Mouse (Mus musculus) hematopoietic multipotent progenitor cell, adult 10-12 weeks (in vitro differentiated cells): ENCODE data around the gene Dohh. TPM values are rescaled to one million over a fixed set of nuclear protein-coding genes. Genes with fewer than 3 reads are reported as not detected.

Experiments
- polyA plus RNA-seq: library from polyadenylated mRNA; stranded (reverse); fragments of >175 nt; gene quantifications from 2 replicates; pipeline ENCODE4 v1.2.3, GENCODE M21; 2012; ENCODE audit warnings: low replicate concordance

The Dohh gene
- 76.4 and 107 TPM in 2 replicates for polyA plus RNA-seq

DNA sequence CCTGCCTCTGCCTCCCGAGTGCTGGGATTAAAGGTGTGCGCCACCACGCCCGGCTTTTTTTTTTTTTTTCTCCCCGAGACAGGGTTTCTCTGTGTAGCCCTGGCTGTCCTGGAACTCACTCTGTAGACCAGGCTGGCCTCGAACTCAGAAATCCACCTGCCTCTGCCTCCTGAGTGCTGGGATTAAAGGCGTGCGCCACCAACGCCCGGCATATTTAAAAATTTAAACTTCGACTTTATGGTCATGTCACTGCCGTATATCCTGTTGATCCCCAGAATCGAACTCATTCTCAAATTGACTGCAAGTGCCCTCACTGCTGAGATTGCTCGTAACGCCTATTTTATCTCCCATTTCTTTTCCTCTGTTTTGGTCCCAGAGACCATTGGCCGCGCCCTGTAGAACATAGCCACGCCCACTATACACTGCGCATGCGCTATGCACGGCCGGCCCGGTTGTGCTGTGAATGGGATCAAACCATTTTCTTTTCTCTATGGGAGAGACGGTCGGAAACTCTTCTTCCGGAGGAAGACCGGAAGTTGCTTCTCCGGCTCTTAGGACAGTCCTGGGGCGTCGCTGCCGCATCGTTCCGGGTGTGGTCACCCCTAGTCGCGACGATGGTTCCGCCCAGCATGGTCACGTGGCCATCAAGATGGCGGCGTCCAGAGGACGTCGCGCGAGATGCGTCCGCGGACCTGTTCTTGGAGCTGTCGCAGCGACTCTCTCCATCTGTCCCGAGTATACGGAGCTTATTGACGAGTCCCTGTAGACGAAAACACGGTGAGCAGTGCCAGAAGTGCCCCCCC lies at the start of gene Dohh, which contains the start of gene Gm48551:
TSS of gene Dohh (plus strand) at position 627 of the 803 bp plus-strand sequence.
TSS of gene Gm48551 (plus strand) at position 665 of the 803 bp plus-strand sequence.

DNA sequence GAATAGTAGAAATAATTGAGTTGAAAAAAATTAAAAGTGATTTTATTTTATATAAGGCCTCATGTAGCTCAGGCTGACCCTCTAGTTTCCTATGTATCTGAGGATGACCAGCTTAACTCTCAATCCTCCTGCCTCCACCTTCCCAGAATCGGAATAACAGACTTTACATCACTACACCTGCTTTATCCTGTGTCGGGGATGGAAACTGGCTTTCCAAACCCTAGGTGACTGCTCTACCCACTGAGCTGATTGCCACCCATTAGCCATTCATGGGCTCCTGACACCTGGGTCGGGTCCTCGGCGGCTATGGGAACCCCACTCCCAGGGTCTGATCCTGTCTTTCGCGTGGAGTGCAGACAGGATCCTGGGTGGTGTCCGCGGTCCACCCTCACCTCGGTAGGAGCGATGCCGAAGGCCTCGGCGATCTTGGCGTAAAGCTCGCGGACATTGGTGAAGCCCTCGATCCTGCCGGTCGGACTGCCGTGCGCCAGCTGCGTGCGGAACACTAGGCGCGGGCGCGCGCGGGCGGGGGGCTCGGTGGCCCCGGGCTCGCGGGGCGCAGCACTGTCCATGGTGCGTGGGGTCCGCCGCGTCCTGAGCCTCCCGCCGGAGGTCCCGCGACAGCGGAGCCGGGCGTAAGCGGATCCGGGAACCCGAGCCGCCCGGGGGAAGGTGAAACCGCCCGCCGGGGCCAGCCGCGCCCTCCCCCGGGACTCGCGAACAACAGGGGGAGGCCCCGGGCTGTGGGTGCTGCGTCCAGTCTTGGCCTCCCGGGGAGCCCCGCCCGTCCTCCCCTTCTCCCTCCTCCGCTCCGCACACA lies 41.3 kb upstream of the Dohh start, which contains the start of gene Gipc3:
TSS of gene Gipc3 (minus strand) at position 581 of the 820 bp plus-strand sequence.

DNA sequence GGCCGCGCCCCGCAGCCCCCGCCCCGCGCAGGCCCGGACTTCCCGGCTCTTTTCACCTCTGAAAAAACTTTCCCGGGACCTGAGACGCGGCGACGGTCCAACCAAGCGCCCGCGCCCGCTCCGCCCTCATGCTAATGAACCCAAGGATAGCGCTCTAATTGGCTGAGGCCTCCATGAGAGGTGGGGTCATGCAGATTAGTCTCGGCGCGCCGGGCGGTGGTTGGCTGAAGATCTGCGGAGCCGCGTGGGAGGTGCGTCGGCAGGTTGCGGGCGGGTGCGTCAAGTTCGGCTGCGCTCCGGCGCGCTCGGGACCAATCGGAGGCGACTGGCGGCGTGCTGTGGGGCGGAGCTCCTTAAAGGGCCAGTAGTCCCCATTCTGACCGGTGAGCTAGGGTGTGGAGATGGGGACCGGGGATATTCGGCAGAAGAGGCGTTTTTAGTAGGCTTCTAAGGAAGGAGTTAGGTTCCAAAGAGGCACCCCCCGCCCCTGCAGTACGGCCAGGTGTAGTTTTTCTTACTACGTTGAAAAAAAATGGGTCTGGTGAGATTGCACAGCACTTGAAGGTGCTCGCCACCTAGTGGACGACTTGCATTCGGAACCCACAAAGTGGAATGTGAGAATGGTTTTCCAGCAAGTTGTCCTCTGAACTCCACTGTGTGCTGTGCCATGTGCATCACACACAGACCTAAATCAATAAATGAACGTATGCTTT lies 33.7 kb upstream of the Dohh start, which contains the start of gene Hmg20b:
TSS of gene Hmg20b (minus strand) at position 130 of the 713 bp plus-strand sequence.

DNA sequence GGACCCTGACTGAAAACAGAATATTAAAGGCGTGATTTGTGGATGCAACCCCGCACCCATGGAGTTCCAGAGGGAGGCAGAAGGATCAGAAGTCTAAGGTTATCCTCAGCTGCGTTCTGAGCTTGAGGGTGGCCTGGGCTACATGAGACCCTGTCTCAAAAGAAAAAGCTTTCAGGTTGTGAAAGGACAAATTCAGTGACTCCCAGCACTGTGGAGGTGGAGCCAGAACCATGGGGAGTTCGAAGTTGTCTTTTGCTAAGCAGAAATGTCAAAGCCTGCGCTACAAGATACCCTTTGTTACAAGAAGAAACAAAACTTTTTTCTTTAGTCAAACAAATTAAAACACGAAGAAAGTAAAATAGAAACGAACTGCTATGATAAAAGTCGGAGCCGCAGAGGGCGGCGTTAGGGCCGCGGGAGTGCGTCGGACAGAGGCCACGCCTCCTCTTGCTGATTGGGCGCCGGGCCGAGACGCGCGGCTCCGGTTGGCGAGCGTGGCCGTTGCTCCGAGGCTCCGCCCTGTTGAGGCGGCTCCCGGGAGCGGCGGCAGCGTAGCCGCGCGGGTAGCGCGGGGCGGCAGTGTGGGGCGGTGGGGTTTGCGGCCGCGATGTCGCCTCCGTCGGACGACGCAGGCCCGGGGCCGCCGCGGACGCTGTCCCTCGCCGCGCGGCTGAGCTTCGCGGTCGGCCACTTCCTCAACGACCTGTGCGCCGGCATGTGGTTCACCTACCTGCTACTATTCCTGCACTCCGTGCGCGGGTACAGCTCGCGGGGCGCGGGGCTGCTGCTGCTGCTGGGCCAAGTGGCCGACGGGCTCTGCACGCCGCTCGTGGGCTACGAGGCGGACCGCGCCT lies 27.0 kb upstream of the Dohh start, which contains the start of gene Mfsd12:
TSS of gene Mfsd12 (plus strand) at position 501 of the 854 bp plus-strand sequence.

DNA sequence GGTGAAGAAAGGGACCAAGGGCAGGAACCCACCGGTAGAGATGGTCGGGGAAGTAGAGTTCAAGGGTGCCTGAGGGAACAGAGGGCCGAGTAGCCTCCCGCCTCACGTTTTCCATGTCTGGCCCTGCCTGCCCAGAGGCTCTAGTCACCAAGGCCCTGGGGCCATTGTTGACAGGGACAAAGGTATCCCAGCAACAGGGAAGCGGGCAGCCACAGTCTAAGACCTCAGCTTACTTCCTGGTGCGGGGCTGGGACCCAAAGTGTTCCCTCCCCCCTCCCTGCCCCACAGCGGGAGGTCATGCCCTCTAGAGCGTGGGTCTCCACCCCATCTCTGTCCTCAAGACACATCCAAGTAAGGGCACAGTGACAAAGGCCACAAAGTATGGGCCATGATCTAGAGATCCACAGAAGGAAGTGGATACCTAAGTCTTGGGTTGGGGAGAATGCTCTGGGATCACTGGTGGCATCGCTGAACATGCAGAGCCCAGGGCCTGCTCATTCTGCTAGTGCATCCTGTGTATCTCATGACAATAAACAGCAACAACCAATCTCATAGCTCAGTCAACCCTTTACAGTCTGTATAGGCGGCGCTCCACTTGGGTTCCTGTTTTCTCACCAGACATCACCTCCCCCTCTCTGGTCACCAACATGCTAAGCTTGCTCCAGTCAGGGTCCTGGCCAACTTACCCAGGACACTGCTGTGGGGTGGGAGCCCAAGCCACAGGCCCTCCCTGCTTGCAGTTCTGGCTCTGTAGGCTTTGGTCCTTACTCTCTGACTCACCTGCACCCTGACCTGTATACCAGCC lies 18.4 kb upstream of the Dohh start, which contains the start of gene 4930404N11Rik:
TSS of gene 4930404N11Rik (minus strand) at position 145 of the 805 bp plus-strand sequence.

DNA sequence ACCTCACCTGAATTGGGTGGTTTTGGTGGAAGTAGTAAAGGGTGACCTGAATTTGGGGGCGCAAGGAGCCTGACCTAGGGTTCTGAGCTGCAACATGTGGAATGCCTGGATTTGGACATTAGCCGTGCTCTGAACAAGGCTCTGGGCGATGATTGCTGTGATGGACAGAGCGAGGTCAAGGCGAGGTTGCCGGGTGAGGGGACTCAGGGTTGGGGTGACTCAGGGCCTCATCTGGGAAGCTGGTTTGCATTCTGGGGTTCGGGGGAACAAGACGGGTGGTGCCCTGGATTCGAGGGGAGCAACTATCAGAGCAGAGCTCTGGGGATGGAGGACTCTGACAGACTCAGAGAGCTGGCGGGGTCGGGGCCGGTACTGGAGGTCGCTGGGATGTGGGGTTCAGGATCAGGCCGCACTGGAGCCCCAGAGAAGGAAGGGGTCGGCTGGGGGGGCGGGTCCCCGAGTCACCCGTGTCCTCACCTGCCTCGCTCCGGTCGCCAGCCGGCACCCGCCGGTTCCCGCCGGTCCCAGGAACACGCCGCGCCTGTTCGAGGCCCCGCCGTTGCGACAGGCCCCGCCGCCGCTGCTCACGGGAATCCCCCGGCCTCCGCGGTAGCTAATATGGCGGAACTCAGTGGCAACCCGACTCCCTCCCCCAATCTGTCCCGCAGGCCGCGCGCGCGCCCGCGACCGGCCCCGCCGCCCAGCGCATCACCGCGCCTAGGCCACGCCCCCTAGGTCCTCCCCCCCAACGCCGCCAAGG lies 6.3 kb upstream of the Dohh start, which contains the start of gene Fzr1:
TSS of gene Fzr1 (minus strand) at position 724 of the 760 bp plus-strand sequence.

DNA sequence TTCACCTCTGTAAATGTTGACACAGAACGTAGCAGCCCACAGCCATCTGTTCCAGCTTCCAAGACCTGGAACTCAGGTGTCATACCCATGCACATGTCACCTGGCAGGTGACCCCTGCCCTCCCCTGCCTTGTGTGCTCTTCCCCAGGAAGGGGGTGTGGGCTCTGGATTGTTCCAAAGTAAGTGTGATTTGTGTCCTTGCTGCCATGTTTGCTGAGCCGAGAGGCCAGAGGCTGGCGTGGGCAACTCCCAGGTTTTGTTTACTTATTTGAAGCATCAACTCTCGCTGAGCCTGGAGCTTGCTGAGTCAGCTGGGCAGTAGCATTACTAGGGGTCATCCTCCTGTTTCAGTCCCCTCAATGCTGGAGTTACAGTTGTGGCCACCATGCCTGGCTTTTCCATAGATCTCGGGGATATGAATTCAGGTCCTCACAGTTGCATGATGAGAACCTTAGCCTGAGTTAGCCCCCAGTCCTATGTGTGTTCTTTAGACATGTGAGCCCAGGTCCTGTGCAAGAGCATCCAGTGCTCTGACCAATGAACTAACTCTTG lies 4.4 kb downstream of the Dohh start, which contains the start of gene Gm48552:
TSS of gene Gm48552 (plus strand) at position 501 of the 551 bp plus-strand sequence.

DNA sequence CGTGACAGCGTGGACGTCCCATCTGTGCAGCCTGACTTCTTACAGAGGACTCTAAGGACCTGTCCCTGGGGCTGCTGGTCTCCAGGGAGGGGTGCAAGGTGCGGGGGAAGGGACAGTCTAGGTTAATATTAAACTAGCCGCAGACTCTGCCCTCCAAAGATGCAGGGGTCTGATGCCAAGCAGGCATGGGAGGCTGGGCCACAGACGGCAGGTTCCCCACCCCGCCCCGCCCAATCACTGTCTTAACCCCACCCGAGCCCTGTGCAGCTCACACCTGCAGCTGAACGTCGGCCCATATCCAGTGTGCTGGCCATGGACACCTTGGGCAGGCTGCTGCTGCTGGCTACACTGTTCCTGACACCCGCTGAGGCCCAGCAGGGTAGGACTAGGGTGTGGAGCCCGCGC lies 8.6 kb downstream of the Dohh start, which contains the start of gene Smim24:
TSS of gene Smim24 (plus strand) at position 271 of the 405 bp plus-strand sequence.

Other genes starting within 250 kb of the Dohh start
- gene Zbtb7a, start 249.2 kb upstream of the Dohh start, polyA plus RNA-seq: 198 and 333 TPM in 2 replicates
- gene Pias4, start 216.5 kb upstream of the Dohh start, polyA plus RNA-seq: 72.6 and 164 TPM in 2 replicates
- 495 and 2,413 TPM in 2 replicates for gene Eef2, start 207.8 kb upstream of the Dohh start, polyA plus RNA-seq
- gene Dapk3, start 201.4 kb upstream of the Dohh start, polyA plus RNA-seq: 53.4 and 152 TPM in 2 replicates
- gene 4930442H23Rik, start 200.6 kb upstream of the Dohh start, polyA plus RNA-seq: 0.09 TPM in 1 of 2 replicates, not detected in the other
- not detected in 2 replicates for gene Nmrk2, start 182.4 kb upstream of the Dohh start, polyA plus RNA-seq
- 0.53 and 0.94 TPM in 2 replicates for gene Atcay, start 153.6 kb upstream of the Dohh start, polyA plus RNA-seq
- gene Zfr2, start 151.3 kb upstream of the Dohh start, polyA plus RNA-seq: 4.0 and 8.6 TPM in 2 replicates
- gene Matk, start 131.5 kb upstream of the Dohh start, polyA plus RNA-seq: 31.4 and 107 TPM in 2 replicates
- gene Mrpl54, start 117.5 kb upstream of the Dohh start, polyA plus RNA-seq: 314 and 329 TPM in 2 replicates
- 70.4 and 133 TPM in 2 replicates for gene Apba3, start 117.5 kb upstream of the Dohh start, polyA plus RNA-seq
- 15.0 and 35.0 TPM in 2 replicates for gene Tjp3, start 92.8 kb upstream of the Dohh start, polyA plus RNA-seq
- gene Pip5k1c, start 91.5 kb upstream of the Dohh start, polyA plus RNA-seq: 245 and 665 TPM in 2 replicates
- gene Cactin, start 63.3 kb upstream of the Dohh start, polyA plus RNA-seq: 60.3 and 77.6 TPM in 2 replicates
- gene Tbxa2r, start 55.7 kb upstream of the Dohh start, polyA plus RNA-seq: 29.6 and 30.6 TPM in 2 replicates
- 3.1 and 6.9 TPM in 2 replicates for gene Gipc3, start 41.2 kb upstream of the Dohh start, polyA plus RNA-seq
- 184 and 481 TPM in 2 replicates for gene Hmg20b, start 33.9 kb upstream of the Dohh start, polyA plus RNA-seq
- 20.8 and 31.1 TPM in 2 replicates for gene Mfsd12, start 26.9 kb upstream of the Dohh start, polyA plus RNA-seq
- gene 4930404N11Rik, start 18.6 kb upstream of the Dohh start, polyA plus RNA-seq: 11.6 and 18.6 TPM in 2 replicates
- 48.1 and 72.7 TPM in 2 replicates for gene Fzr1, start 5.9 kb upstream of the Dohh start, polyA plus RNA-seq
- 1.2 and 4.2 TPM in 2 replicates for gene Gm48551, start within 50 bp of the Dohh start, polyA plus RNA-seq
- gene Gm48552, start 4.6 kb downstream of the Dohh start, polyA plus RNA-seq: 8.9 and 18.4 TPM in 2 replicates
- gene Smim24, start 8.6 kb downstream of the Dohh start, polyA plus RNA-seq: 3.0 and 3.7 TPM in 2 replicates
- 136 and 414 TPM in 2 replicates for gene Nfic, start 71.2 kb downstream of the Dohh start, polyA plus RNA-seq
- 0.16 and 0.55 TPM in 2 replicates for gene Celf5, start 98.3 kb downstream of the Dohh start, polyA plus RNA-seq
- gene Ncln, start 112.0 kb downstream of the Dohh start, polyA plus RNA-seq: 160 and 386 TPM in 2 replicates
- gene S1pr4, start 115.7 kb downstream of the Dohh start, polyA plus RNA-seq: 82.3 and 109 TPM in 2 replicates
- gene Gna15, start 139.8 kb downstream of the Dohh start, polyA plus RNA-seq: 14.8 and 33.6 TPM in 2 replicates
- gene Gna11, start 160.8 kb downstream of the Dohh start, polyA plus RNA-seq: 23.0 and 28.3 TPM in 2 replicates
- 1,473 and 2,763 TPM in 2 replicates for gene Aes, start 175.1 kb downstream of the Dohh start, polyA plus RNA-seq
- 8.9 and 15.5 TPM in 2 replicates for gene Tle2, start 190.1 kb downstream of the Dohh start, polyA plus RNA-seq
- gene Tle6, start 216.6 kb downstream of the Dohh start, polyA plus RNA-seq: 1.2 and 2.5 TPM in 2 replicates
- 0.20 and 0.92 TPM in 2 replicates for gene BC025920, start 221.8 kb downstream of the Dohh start, polyA plus RNA-seq
- 67.6 and 143 TPM in 2 replicates for gene Sirt6, start 243.4 kb downstream of the Dohh start, polyA plus RNA-seq
- gene Ankrd24, start 244.1 kb downstream of the Dohh start, polyA plus RNA-seq: 3.8 and 6.2 TPM in 2 replicates